Mouse (Mus musculus): ENCODE results near the gene Galnt17. TPM values are rescaled to one million over a fixed set of nuclear protein-coding genes. Genes with fewer than 3 reads are reported as not detected.

The Galnt17 gene
- polyA plus RNA-seq, 1 experiment from 2014 or later = 1.2 TPM

GRCm38 (mm10) chr5:131287091-131287490 is 21.2 kb downstream of the Galnt17 start:
- Histone ChIP-seq H3K4me3 (no peak overlapping the region), H3K27me3 (ENCODE audit: low read depth, poor library complexity, severe bottlenecking) (no peaks in the 10 kb centered on the region), H3K9me3 (replicated peaks) (no peaks in the 10 kb centered on the region), H3K27ac (replicated peaks) (no peak overlapping the region), H3K4me1 (no peaks in the 10 kb centered on the region), H3K36me3 (no peaks in the 10 kb centered on the region)
- 89% methylated on average over 6 of the region's 6 CpGs for WGBS
- DNase-seq (ENCODE audit: low spot score) = no peak

GRCm38 (mm10) chr5:131286680-131287079 is 21.6 kb downstream of the Galnt17 start:
- no peaks in the 10 kb centered on the region for H3K27me3 ChIP-seq (ENCODE audit: low read depth, poor library complexity, severe bottlenecking)
- H3K4me1 ChIP-seq = no peaks in the 10 kb centered on the region
- no peaks in the 10 kb centered on the region for H3K9me3 ChIP-seq (replicated peaks)
- no peak for DNase-seq (ENCODE audit: low spot score)
- H3K27ac ChIP-seq (replicated peaks) = no peak overlapping the region
- no peak overlapping the region for H3K4me3 ChIP-seq
- no peaks in the 10 kb centered on the region for H3K36me3 ChIP-seq
- WGBS = 91% methylated on average over 2 of the region's 2 CpGs

- no peak overlapping the region for H3K4me3 ChIP-seq
- H3K27me3 ChIP-seq (ENCODE audit: low read depth, poor library complexity, severe bottlenecking) = no peaks in the 10 kb centered on the region
- DNase-seq (ENCODE audit: low spot score) = no peak
- H3K4me1 ChIP-seq = no peaks in the 10 kb centered on the region
- 46% methylated on average over 2 of the region's 2 CpGs for WGBS
- no peaks in the 10 kb centered on the region for H3K9me3 ChIP-seq (replicated peaks)
- H3K27ac ChIP-seq (replicated peaks) = no peak overlapping the region
- H3K36me3 ChIP-seq = no peaks in the 10 kb centered on the region
Measured at GRCm38 (mm10) chr5:131280349-131280748, 27.9 kb downstream of the Galnt17 start.

GRCm38 (mm10) chr5:131279286-131279685 is 29.0 kb downstream of the Galnt17 start:
- Histone ChIP-seq H3K36me3 (no peaks in the 10 kb centered on the region), H3K4me3 (no peak overlapping the region), H3K27ac (replicated peaks) (no peak overlapping the region), H3K27me3 (ENCODE audit: low read depth, poor library complexity, severe bottlenecking) (no peaks in the 10 kb centered on the region), H3K9me3 (replicated peaks) (no peaks in the 10 kb centered on the region), H3K4me1 (no peaks in the 10 kb centered on the region)
- 84% methylated on average over 10 of the region's 10 CpGs for WGBS
- DNase-seq (ENCODE audit: low spot score) = no peak

GRCm38 (mm10) chr5:131277227-131277626 is 31.1 kb downstream of the Galnt17 start:
- H3K27ac ChIP-seq (replicated peaks) = no peak overlapping the region
- no peaks in the 10 kb centered on the region for H3K36me3 ChIP-seq
- no peak overlapping the region for H3K4me3 ChIP-seq
- no peaks in the 10 kb centered on the region for H3K4me1 ChIP-seq
- 94% methylated on average over 7 of the region's 7 CpGs for WGBS
- H3K9me3 ChIP-seq (replicated peaks) = no peaks in the 10 kb centered on the region
- no peak for DNase-seq (ENCODE audit: low spot score)
- no peaks in the 10 kb centered on the region for H3K27me3 ChIP-seq (ENCODE audit: low read depth, poor library complexity, severe bottlenecking)

- no peaks in the 10 kb centered on the region for H3K4me1 ChIP-seq
- H3K9me3 ChIP-seq (replicated peaks) = no peaks in the 10 kb centered on the region
- no peaks in the 10 kb centered on the region for H3K27me3 ChIP-seq (ENCODE audit: low read depth, poor library complexity, severe bottlenecking)
- DNase-seq (ENCODE audit: low spot score) = no peak
- no peak overlapping the region for H3K4me3 ChIP-seq
- H3K36me3 ChIP-seq = no peaks in the 10 kb centered on the region
- H3K27ac ChIP-seq (replicated peaks) = no peak overlapping the region
- 81% methylated on average over 2 of the region's 2 CpGs for WGBS
Measured at GRCm38 (mm10) chr5:131266291-131266690, 42.0 kb downstream of the Galnt17 start.

GRCm38 (mm10) chr5:131264145-131264544 is 44.2 kb downstream of the Galnt17 start:
- DNase-seq (ENCODE audit: low spot score) = no peak
- no peaks in the 10 kb centered on the region for H3K36me3 ChIP-seq
- no peak overlapping the region for H3K27ac ChIP-seq (replicated peaks)
- H3K9me3 ChIP-seq (replicated peaks) = no peaks in the 10 kb centered on the region
- no peaks in the 10 kb centered on the region for H3K27me3 ChIP-seq (ENCODE audit: low read depth, poor library complexity, severe bottlenecking)
- H3K4me1 ChIP-seq = no peaks in the 10 kb centered on the region
- 94% methylated on average over 11 of the region's 11 CpGs for WGBS
- no peak overlapping the region for H3K4me3 ChIP-seq

- no peak overlapping the region for H3K27ac ChIP-seq (replicated peaks)
- WGBS = 87% methylated on average over 8 of the region's 8 CpGs
- DNase-seq (ENCODE audit: low spot score) = no peak
- H3K27me3 ChIP-seq (ENCODE audit: low read depth, poor library complexity, severe bottlenecking) = no peaks in the 10 kb centered on the region
- no peak overlapping the region for H3K4me3 ChIP-seq
- no peaks in the 10 kb centered on the region for H3K9me3 ChIP-seq (replicated peaks)
- H3K4me1 ChIP-seq = no peaks in the 10 kb centered on the region; the same call in 1 of the 2 replicates
- H3K36me3 ChIP-seq = no peaks in the 10 kb centered on the region
Measured at GRCm38 (mm10) chr5:131250701-131251636, 57.3 kb downstream of the Galnt17 start.

GRCm38 (mm10) chr5:131248416-131248815 is 59.9 kb downstream of the Galnt17 start:
- Histone ChIP-seq H3K9me3 (replicated peaks) (no peaks in the 10 kb centered on the region), H3K27ac (replicated peaks) (no peak overlapping the region), H3K36me3 (no peaks in the 10 kb centered on the region), H3K27me3 (ENCODE audit: low read depth, poor library complexity, severe bottlenecking) (no peaks in the 10 kb centered on the region), H3K4me1 (no peaks in the 10 kb centered on the region; the same call in 1 of the 2 replicates), H3K4me3 (no peak overlapping the region)
- DNase-seq (ENCODE audit: low spot score) = no peak
- WGBS = 87% methylated on average over 3 of the region's 3 CpGs

- Histone ChIP-seq H3K4me3 (no peak overlapping the region), H3K36me3 (no peaks in the 10 kb centered on the region), H3K27ac (replicated peaks) (no peak overlapping the region), H3K4me1 (no peaks in the 10 kb centered on the region; the same call in 1 of the 2 replicates), H3K27me3 (ENCODE audit: low read depth, poor library complexity, severe bottlenecking) (no peaks in the 10 kb centered on the region), H3K9me3 (replicated peaks) (no peaks in the 10 kb centered on the region)
- DNase-seq (ENCODE audit: low spot score) = no peak
- 96% methylated on average over 6 of the region's 6 CpGs for WGBS
Measured at GRCm38 (mm10) chr5:131246591-131246990, 61.7 kb downstream of the Galnt17 start.

GRCm38 (mm10) chr5:131241689-131242088 is 66.6 kb downstream of the Galnt17 start:
- H3K4me3 ChIP-seq = no peak overlapping the region
- DNase-seq (ENCODE audit: low spot score) = no peak
- H3K27me3 ChIP-seq (ENCODE audit: low read depth, poor library complexity, severe bottlenecking) = no peaks in the 10 kb centered on the region
- H3K27ac ChIP-seq (replicated peaks) = no peak overlapping the region
- no peaks in the 10 kb centered on the region for H3K9me3 ChIP-seq (replicated peaks)
- H3K36me3 ChIP-seq = no peaks in the 10 kb centered on the region
- 91% methylated on average over 4 of the region's 4 CpGs for WGBS
- H3K4me1 ChIP-seq = no peaks in the 10 kb centered on the region

- Histone ChIP-seq H3K36me3 (no peaks in the 10 kb centered on the region), H3K27me3 (ENCODE audit: low read depth, poor library complexity, severe bottlenecking) (no peaks in the 10 kb centered on the region), H3K4me1 (no peaks in the 10 kb centered on the region), H3K27ac (replicated peaks) (no peak overlapping the region), H3K9me3 (replicated peaks) (no peaks in the 10 kb centered on the region), H3K4me3 (no peak overlapping the region)
- DNase-seq (ENCODE audit: low spot score) = no peak
- 92% methylated on average over 3 of the region's 3 CpGs for WGBS
Measured at GRCm38 (mm10) chr5:131239813-131240212, 68.5 kb downstream of the Galnt17 start.

GRCm38 (mm10) chr5:131236906-131237305 is 71.4 kb downstream of the Galnt17 start:
- H3K4me3 ChIP-seq = no peak overlapping the region
- no peaks in the 10 kb centered on the region for H3K27me3 ChIP-seq (ENCODE audit: low read depth, poor library complexity, severe bottlenecking)
- no peaks in the 10 kb centered on the region for H3K9me3 ChIP-seq (replicated peaks)
- H3K4me1 ChIP-seq = no peaks in the 10 kb centered on the region
- 95% methylated on average over 8 of the region's 8 CpGs for WGBS
- no peaks in the 10 kb centered on the region for H3K36me3 ChIP-seq
- H3K27ac ChIP-seq (replicated peaks) = no peak overlapping the region
- DNase-seq (ENCODE audit: low spot score) = no peak

Data from midbrain, embryonic 10.5 days (tissue).